Mouse (Mus musculus) cerebral cortex, adult 2 months (tissue): ENCODE results near the gene Adamts4.

Source experiments
- WGBS: fragments of 180-500 bp; shearing (Covaris S2); methylation state at CpG from one replicate; pipeline ENCODE4 v1.1.7; 2018; 5-methylcytosine and 5-hydroxymethylcytosine counted together

Gene Adamts4

GRCm38 (mm10) chr1:171309321-171309720, 59.1 kb downstream of the Adamts4 start:
- 42% methylated on average over 2 of the region's 2 CpGs for WGBS
